Mouse (Mus musculus): Measurements from ENCODE around the gene Dusp21. TPM values are rescaled to one million over a fixed set of nuclear protein-coding genes. Genes with fewer than 3 reads are reported as not detected.
A peak's percentile ranks its signal among the peaks of the same experiment; 100 is the strongest.

The Dusp21 gene
- not detected for total RNA-seq (2021)
- long read RNA-seq, experiment 1: 0 reads
- long read RNA-seq, experiment 2: 0 reads

GRCm38 (mm10) chrX:18145557-18145956 lies at the start of gene Dusp21:
Gene Dusp21, plus strand, starts transcription at chrX:18145857.
- DNase-seq (ENCODE audit: low spot score in 2 of 2): no peak

- no peak for DNase-seq (ENCODE audit: low spot score in 2 of 2)
Measured at GRCm38 (mm10) chrX:18160734-18161442, 15.2 kb downstream of the Dusp21 start.

GRCm38 (mm10) chrX:18161796-18162191 lies 16.1 kb downstream of the Dusp21 start:
- DNase-seq (ENCODE audit: low spot score in 2 of 2): no peak

- DNase-seq (ENCODE audit: low spot score in 2 of 2): peak; percentile 86 to 98
Measured at GRCm38 (mm10) chrX:18162192-18162857, 16.7 kb downstream of the Dusp21 start, which contains the start of gene Kdm6a. Gene Kdm6a, plus strand, starts transcription at chrX:18162575.

- DNase-seq (ENCODE audit: low spot score in 2 of 2): peak; percentile 49 to 69
Measured at GRCm38 (mm10) chrX:18162861-18163731, 17.4 kb downstream of the Dusp21 start.

- peak; percentile 17 to 26 for DNase-seq (ENCODE audit: low spot score in 2 of 2)
Measured at GRCm38 (mm10) chrX:18163917-18164624, 18.4 kb downstream of the Dusp21 start.

- no peak for DNase-seq (ENCODE audit: low spot score in 2 of 2)
Measured at GRCm38 (mm10) chrX:18165121-18165520, 19.5 kb downstream of the Dusp21 start.

- no peak for DNase-seq (ENCODE audit: low spot score in 2 of 2)
Measured at GRCm38 (mm10) chrX:18166961-18167360, 21.3 kb downstream of the Dusp21 start.

GRCm38 (mm10) chrX:18168940-18169339 lies 23.3 kb downstream of the Dusp21 start:
- DNase-seq (ENCODE audit: low spot score in 2 of 2): no peak

- no peak for DNase-seq (ENCODE audit: low spot score in 2 of 2)
Measured at GRCm38 (mm10) chrX:18174831-18175230, 29.2 kb downstream of the Dusp21 start.

- no peak for DNase-seq (ENCODE audit: low spot score in 2 of 2)
Measured at GRCm38 (mm10) chrX:18177803-18178202, 32.1 kb downstream of the Dusp21 start.

- no peak for DNase-seq (ENCODE audit: low spot score in 2 of 2)
Measured at GRCm38 (mm10) chrX:18179492-18179891, 33.8 kb downstream of the Dusp21 start.

- no peak for DNase-seq (ENCODE audit: low spot score in 2 of 2)
Measured at GRCm38 (mm10) chrX:18187203-18187602, 41.5 kb downstream of the Dusp21 start.

GRCm38 (mm10) chrX:18188293-18188692 lies 42.6 kb downstream of the Dusp21 start:
- no peak for DNase-seq (ENCODE audit: low spot score in 2 of 2)

Other genes with a start within 250 kb of the Dusp21 start
- 10 to 100 TPM; 26.7 to 55.5 TPM for gene Kdm6a, start 16.7 kb downstream of the Dusp21 start, total RNA-seq (2021)

Measured in adrenal gland, adult 18-20 months (tissue).